Mouse (Mus musculus) heart, postnatal 0 days (tissue): ENCODE measurements around the gene Il12rb1. TPM values are rescaled to one million over a fixed set of nuclear protein-coding genes. Genes with fewer than 3 reads are reported as not detected.
"Not testable (repeated sequence)": the region's sequence is repeated elsewhere in the genome, so short reads cannot be mapped to it uniquely, and the experiment has no call there.

ENCODE experiments used
- ATAC-seq: fragments of 200-750 bp; cut with Nextera tagmentation; 2 replicates; pipeline ENCODE4 v1.8.0; 2017; ENCODE audit warnings: low read depth, moderate number of reproducible peaks, moderate library complexity; ENCODE audit not compliant: insufficient read depth
- DNase-seq: peaks from one replicate; pipeline ENCODE4 v3.0.0-alpha.2; 2016; ENCODE audit warnings: low spot score
- H3K27ac ChIP-seq: fragments of 300-500 bp; sonication (generic); 2 replicates; pipeline ENCODE4 v1.5.1; 2014; ENCODE audit warnings: low read depth, mild to moderate bottlenecking
- H3K27me3 ChIP-seq: fragments of 300-500 bp; sonication (generic); 2 replicates; pipeline ENCODE4 v1.6.1; 2014; ENCODE audit warnings: low read length, mixed read lengths; ENCODE audit not compliant: control insufficient read depth, insufficient read depth
- H3K36me3 ChIP-seq: fragments of 300-500 bp; sonication (generic); replicated peaks from 2 replicates; pipeline ENCODE4 v1.6.1; 2014; ENCODE audit warnings: low read length, mixed read lengths; ENCODE audit not compliant: control insufficient read depth, insufficient read depth
- H3K4me1 ChIP-seq: fragments of 300-500 bp; sonication (generic); 2 replicates; pipeline ENCODE4 v1.6.1; 2014; ENCODE audit warnings: antibody characterized with exemption; ENCODE audit not compliant: control insufficient read depth, insufficient read depth
- H3K4me2 ChIP-seq: fragments of 300-500 bp; sonication (generic); 2 replicates; pipeline ENCODE4 v1.6.1; 2014; ENCODE audit warnings: low read depth, mild to moderate bottlenecking, low read length, moderate library complexity
- H3K4me3 ChIP-seq: fragments of 300-500 bp; sonication (generic); 2 replicates; pipeline ENCODE4 v1.5.1; 2014; ENCODE audit warnings: low read depth, low read length
- H3K9ac ChIP-seq: fragments of 300-500 bp; sonication (generic); replicated peaks from 2 replicates; pipeline ENCODE4 v1.6.1; 2014; ENCODE audit warnings: low read depth, low read length, mixed read lengths
- H3K9me3 ChIP-seq: fragments of 300-500 bp; sonication (generic); replicated peaks from 2 replicates; pipeline ENCODE4 v1.6.1; 2016; ENCODE audit warnings: low read length; ENCODE audit not compliant: control insufficient read depth
- CTCF ChIP-seq: IDR thresholded peaks from 2 replicates; pipeline ENCODE4 v1.5.1; 2016; ENCODE audit warnings: antibody characterized with exemption, control low read depth, low read depth
- EP300 ChIP-seq: IDR thresholded peaks from 2 replicates; pipeline ENCODE4 v1.6.1; 2016; ENCODE audit warnings: antibody characterized with exemption, low read depth
- WGBS: fragments of 180-500 bp; shearing (Covaris S2); extraction: QIAGEN DNeasy Blood & Tissue Kit; methylation state at CpG from one replicate; pipeline ENCODE4 v1.1.7; 2014; 5-methylcytosine and 5-hydroxymethylcytosine counted together
- polyA plus RNA-seq: library from polyadenylated mRNA; unstranded; fragments of >200 nt; fragmentation: Nextera tagmentation; extraction: Ambion mirVana; gene quantifications from 2 replicates; pipeline ENCODE4 v1.2.1, GENCODE M21; 2015
- total RNA-seq: library from RNA; depleted of rRNA; stranded (reverse); fragments of >200 nt; gene quantifications from 2 replicates; pipeline ENCODE4 v1.2.3, GENCODE M21; 2014; ENCODE audit warnings: low replicate concordance

Il12rb1 gene
- total and polyA plus RNA-seq, 2 experiments from 2014 or later = not detected

DNA sequence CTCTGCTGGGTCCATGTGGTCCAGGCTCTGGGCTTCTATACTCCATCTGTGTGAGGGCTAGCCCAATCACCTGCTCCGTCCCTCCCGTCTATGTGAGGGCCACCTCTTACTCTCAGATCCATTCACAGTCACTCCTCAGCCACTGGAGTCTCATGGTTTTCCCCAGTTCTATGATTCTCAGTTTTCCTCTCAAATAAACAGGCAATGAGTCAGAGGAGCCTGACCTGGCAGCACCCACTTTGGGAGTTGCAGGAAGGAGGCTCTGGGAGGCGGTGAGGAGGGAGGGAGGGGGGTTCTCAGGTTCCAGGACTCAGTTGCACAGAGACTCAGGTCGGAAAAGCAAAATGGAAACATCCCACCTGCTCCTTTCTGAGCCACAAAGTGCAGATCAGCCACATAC is 4.6 kb downstream of the Il12rb1 start:
- no peak overlapping the region for H3K4me3 ChIP-seq
- no peaks in the 10 kb centered on the region for H3K36me3 ChIP-seq
- ATAC-seq = no peak
- peaks cover 25% of the 10 kb centered on the region; the same call in 1 of the 2 replicates for H3K27me3 ChIP-seq
- WGBS = 52% methylated on average over 4 of the region's 4 CpGs
- H3K4me1 ChIP-seq = no peaks in the 10 kb centered on the region
- no peak for DNase-seq
- no peak overlapping the region for H3K27ac ChIP-seq
- H3K9ac ChIP-seq = no peak overlapping the region
- no peak overlapping the region for H3K4me2 ChIP-seq
- TF ChIP-seq CTCF (no peak), EP300 (no peak)
- H3K9me3 ChIP-seq = no peaks in the 10 kb centered on the region

GRCm38 (mm10) chr8:70816679-70817078 is 8.4 kb downstream of the Il12rb1 start:
- Histone ChIP-seq H3K4me2 (no peak overlapping the region), H3K4me3 (no peak overlapping the region), H3K9me3 (peaks cover 13% of the 10 kb centered on the region; the same call in 1 of the 2 replicates), H3K36me3 (no peaks in the 10 kb centered on the region), H3K27me3 (peaks cover 36% of the 10 kb centered on the region; the same call in 1 of the 2 replicates), H3K27ac (no peak overlapping the region), H3K9ac (no peak overlapping the region), H3K4me1 (no peaks in the 10 kb centered on the region)
- WGBS = 12% methylated on average over 30 of the region's 30 CpGs
- TF ChIP-seq CTCF (no peak), EP300 (no peak)
- DNase-seq (no peak), ATAC-seq (peak; percentile 22; the same call in 1 of the 2 replicates)

DNA sequence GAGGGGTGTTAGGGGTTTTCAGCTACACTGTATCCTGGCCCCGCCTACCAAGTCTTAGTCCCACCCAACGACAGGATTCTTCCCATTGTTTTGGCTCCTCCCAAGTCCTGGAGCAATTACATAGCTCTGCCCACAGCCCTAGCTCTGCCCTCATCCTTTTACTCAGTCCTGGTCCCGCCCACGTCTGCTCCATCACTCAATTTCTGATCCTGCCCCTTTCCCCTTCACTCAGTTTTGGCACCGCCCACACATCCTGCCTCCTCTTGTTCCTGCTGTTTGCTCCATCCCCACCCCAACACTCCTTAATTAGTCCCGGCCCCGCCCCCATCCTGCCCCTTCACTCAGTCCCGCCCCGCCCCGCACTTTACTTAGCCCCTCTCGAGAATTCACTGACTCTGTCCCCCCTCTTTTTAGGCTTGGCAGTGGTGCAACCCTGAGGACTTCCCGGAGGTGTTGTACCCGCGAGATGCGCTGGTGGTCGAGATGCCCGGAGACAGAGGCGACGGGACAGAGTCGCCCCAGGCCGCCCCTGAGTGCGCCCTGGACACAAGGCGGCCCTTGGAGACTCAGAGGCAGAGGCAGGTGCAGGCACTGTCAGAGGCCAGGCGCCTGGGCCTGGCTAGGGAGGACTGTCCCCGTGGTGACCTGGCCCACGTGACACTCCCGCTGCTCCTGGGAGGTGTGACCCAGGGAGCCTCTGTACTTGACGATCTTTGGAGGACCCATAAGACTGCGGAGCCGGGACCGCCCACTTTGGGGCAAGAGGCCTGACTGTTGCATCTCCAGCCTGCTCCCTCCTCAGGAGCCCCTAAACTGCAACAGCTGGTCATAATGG is 12.1 kb downstream of the Il12rb1 start:
- WGBS = 12% methylated on average over 31 of the region's 31 CpGs
- no peak overlapping the region for H3K27ac ChIP-seq
- TF ChIP-seq EP300 = no peak
- no peak for TF ChIP-seq CTCF
- no peaks in the 10 kb centered on the region for H3K36me3 ChIP-seq
- peaks cover 13% of the 10 kb centered on the region; the same call in 1 of the 2 replicates for H3K9me3 ChIP-seq
- ATAC-seq = peak; percentile 66
- H3K4me2 ChIP-seq = no peak overlapping the region
- no peaks in the 10 kb centered on the region for H3K4me1 ChIP-seq
- no peak overlapping the region for H3K4me3 ChIP-seq
- H3K9ac ChIP-seq = no peak overlapping the region
- H3K27me3 ChIP-seq = peaks cover 36% of the 10 kb centered on the region; the same call in 1 of the 2 replicates
- peak; percentile 65 for DNase-seq

- no peak overlapping the region for H3K4me3 ChIP-seq
- H3K27ac ChIP-seq = no peak overlapping the region
- no peak for TF ChIP-seq EP300
- TF ChIP-seq CTCF = peak; percentile 96
- no peaks in the 10 kb centered on the region for H3K36me3 ChIP-seq
- 16% methylated on average over 30 of the region's 30 CpGs for WGBS
- ATAC-seq = peak; percentile 44; the same call in 1 of the 2 replicates
- peaks cover 13% of the 10 kb centered on the region; the same call in 1 of the 2 replicates for H3K9me3 ChIP-seq
- no peak overlapping the region for H3K4me2 ChIP-seq
- DNase-seq = peak; percentile 58
- no peak overlapping the region for H3K9ac ChIP-seq
- peaks cover 30% of the 10 kb centered on the region; the same call in 1 of the 2 replicates for H3K27me3 ChIP-seq
- no peaks in the 10 kb centered on the region for H3K4me1 ChIP-seq
Observed at GRCm38 (mm10) chr8:70821399-70821962, 13.2 kb downstream of the Il12rb1 start.

DNA sequence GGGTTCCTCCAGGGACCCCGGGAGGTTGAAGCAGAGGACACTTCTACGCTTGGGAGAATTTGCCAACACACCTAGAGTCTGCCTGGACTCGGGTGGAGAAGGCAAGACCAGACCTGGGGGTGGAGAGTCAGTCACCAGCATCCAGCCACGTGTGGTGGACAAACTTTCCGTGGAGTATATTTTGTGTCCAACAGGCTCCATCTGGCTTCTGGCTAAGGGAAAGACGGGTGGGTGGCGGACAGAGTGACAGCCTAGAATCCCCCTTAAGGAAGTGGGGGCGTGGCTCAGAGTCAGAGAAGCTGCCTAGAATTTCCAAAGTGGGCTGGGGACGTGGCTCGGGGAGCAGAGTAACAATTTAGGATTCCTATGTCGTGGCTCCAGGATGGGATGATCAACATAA is 13.7 kb downstream of the Il12rb1 start:
- Histone ChIP-seq H3K9ac (no peak overlapping the region), H3K9me3 (peaks cover 13% of the 10 kb centered on the region; the same call in 1 of the 2 replicates), H3K4me1 (no peaks in the 10 kb centered on the region), H3K4me3 (no peak overlapping the region), H3K27ac (no peak overlapping the region), H3K36me3 (no peaks in the 10 kb centered on the region), H3K27me3 (peaks cover 24% of the 10 kb centered on the region; the same call in 1 of the 2 replicates), H3K4me2 (no peak overlapping the region)
- ATAC-seq = no peak
- DNase-seq = no peak
- 32% methylated on average over 11 of the region's 11 CpGs for WGBS
- TF ChIP-seq EP300 (no peak), CTCF (no peak)

GRCm38 (mm10) chr8:70822594-70822993 is 14.3 kb downstream of the Il12rb1 start:
- ATAC-seq, H3K36me3 ChIP-seq, H3K27ac ChIP-seq, DNase-seq, H3K9ac ChIP-seq, H3K4me1 ChIP-seq, H3K4me2 ChIP-seq, H3K4me3 ChIP-seq: not testable (repeated sequence)
- H3K9me3 ChIP-seq = peaks cover 13% of the 10 kb centered on the region; the same call in 1 of the 2 replicates
- 77% methylated on average over 3 of the region's 3 CpGs for WGBS
- H3K27me3 ChIP-seq = 0 out of 2 replicates have a peak, but pooled peaks cover 18% of the 10 kb centered on the region
